ENCODE assay signal across 9 mouse cellular contexts in the genomic region with DNA sequence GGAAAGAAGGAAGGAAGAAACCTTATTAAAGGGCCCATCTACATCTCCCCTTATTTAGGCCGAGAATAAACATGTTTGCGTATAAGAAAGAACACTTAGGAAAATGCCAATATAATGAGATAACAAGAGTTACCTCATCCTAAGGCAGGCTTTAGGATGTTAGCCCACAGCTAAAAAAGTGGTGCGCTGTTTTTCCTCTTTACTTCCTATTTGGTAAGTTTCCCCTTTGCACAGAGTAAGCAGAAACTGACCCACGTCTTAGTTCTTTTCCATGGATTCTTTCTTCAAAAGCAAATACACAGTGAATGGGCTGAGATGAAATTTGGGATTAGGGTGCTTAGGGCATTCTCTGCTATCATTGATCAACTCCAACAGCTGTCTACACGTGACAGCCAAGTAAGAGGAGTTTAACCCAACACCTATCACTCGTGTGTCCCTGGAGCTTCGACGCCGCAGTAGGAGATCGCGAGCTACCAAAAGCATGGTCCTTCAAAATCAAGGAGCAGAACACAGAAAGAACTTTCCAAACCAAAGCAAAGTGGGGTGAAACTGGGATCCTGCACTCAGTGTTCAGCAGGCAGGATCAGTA. TPM values are rescaled to one million over a fixed set of nuclear protein-coding genes. Genes with fewer than 3 reads are reported as not detected.
DNase-seq lines count a peak whose midpoint lies in the region; ATAC-seq and TF ChIP-seq lines count a peak whose summit lies in the region.
"Had no signal": no experiment of that assay in that cellular context is flagged by ENCODE, and none has a peak within 500 bp of the region (broad histone marks: within the 10 kb centered on the region; RNA-seq: fewer than 3 reads in every experiment).

No protein-coding gene starts in this region.

- 33% methylated on average over 11 of the region's 11 CpGs for WGBS in kidney, adult 2 months
- WGBS in hindbrain, embryonic 12.5 days = 51% methylated on average over 11 of the region's 11 CpGs
- 46% methylated on average over 11 of the region's 11 CpGs for WGBS in midbrain, embryonic 11.5 days

- no peaks in the 10 kb centered on the region; the same call in 1 of the 2 replicates for H3K4me1 ChIP-seq in kidney, adult 2 months (ENCODE audit: control insufficient read depth, insufficient read depth, low read length)
- peaks cover 20% of the 10 kb centered on the region for H3K4me1 ChIP-seq in bone marrow macrophage, adult 2 months (ENCODE audit: control insufficient read depth, insufficient read depth, low read length)
- H3K4me1 ChIP-seq in hindbrain, embryonic 12.5 days = peaks cover 8% of the 10 kb centered on the region; the same call in 1 of the 2 replicates
- H3K4me1 ChIP-seq in midbrain, embryonic 11.5 days (ENCODE audit: control insufficient read depth, insufficient read depth, low read length) = peaks cover 8% of the 10 kb centered on the region

- H3K4me3 ChIP-seq in kidney, adult 2 months (ENCODE audit: insufficient read depth, low read depth, low read length) = peak overlapping the region; percentile 48
- peak overlapping the region; percentile 69 for H3K4me3 ChIP-seq in bone marrow macrophage, adult 2 months (ENCODE audit: insufficient read depth, low read length)
- peak overlapping the region; percentile 35 for H3K4me3 ChIP-seq in hindbrain, embryonic 12.5 days
- peak overlapping the region; percentile 30 for H3K4me3 ChIP-seq in midbrain, embryonic 11.5 days (ENCODE audit: low read depth, low read length)

- H3K36me3 ChIP-seq in kidney, adult 2 months (ENCODE audit: control insufficient read depth, insufficient read depth, low read length) = no peaks in the 10 kb centered on the region
- no peaks in the 10 kb centered on the region for H3K36me3 ChIP-seq in hindbrain, embryonic 12.5 days
- no peaks in the 10 kb centered on the region for H3K36me3 ChIP-seq in midbrain, embryonic 11.5 days (ENCODE audit: control insufficient read depth, insufficient read depth, low read length)

- TF ChIP-seq POLR2A in kidney, adult 2 months (IDR thresholded peaks at IDR 0.05; ENCODE audit: low read depth, low read length) = no peak
- TF ChIP-seq POLR2A in bone marrow macrophage, adult 2 months (IDR thresholded peaks at IDR 0.05; ENCODE audit: borderline replicate concordance, low read depth, low read length) = no peak

- TF ChIP-seq CTCF in kidney, adult 2 months (conservative IDR thresholded peaks at IDR 0.05; ENCODE audit: insufficient read depth, insufficient read length, low read depth, low read length) = no peak
- TF ChIP-seq CTCF in bone marrow macrophage, adult 2 months (IDR thresholded peaks at IDR 0.05; ENCODE audit: low read depth, low read length) = no peak

- H3K9me3 ChIP-seq in hindbrain, embryonic 12.5 days (replicated peaks) = no peaks in the 10 kb centered on the region
- no peaks in the 10 kb centered on the region for H3K9me3 ChIP-seq in midbrain, embryonic 11.5 days (ENCODE audit: control insufficient read depth, low read length)

- no peak overlapping the region for H3K9ac ChIP-seq in hindbrain, embryonic 12.5 days
- H3K9ac ChIP-seq in midbrain, embryonic 11.5 days (ENCODE audit: low read length) = peak overlapping the region; percentile 55; the same call in 1 of the 2 replicates

- peak overlapping the region; percentile 71 for H3K27ac ChIP-seq in kidney, adult 2 months (ENCODE audit: insufficient read depth, low read depth, low read length)
- H3K27ac ChIP-seq in bone marrow macrophage, adult 2 months (ENCODE audit: insufficient read depth, low read depth, low read length) = peak overlapping the region; percentile 89
- no peak overlapping the region for H3K27ac ChIP-seq in hindbrain, embryonic 12.5 days
- H3K27ac ChIP-seq in midbrain, embryonic 11.5 days (ENCODE audit: low read depth, low read length) = no peak overlapping the region

- H3K27me3 ChIP-seq in kidney, adult 2 months (replicated peaks; ENCODE audit: control insufficient read depth, insufficient read depth, low read length) = no peaks in the 10 kb centered on the region
- H3K27me3 ChIP-seq in hindbrain, embryonic 12.5 days = 0 out of 2 replicates have a peak, but pooled peaks cover 3% of the 10 kb centered on the region
- H3K27me3 ChIP-seq in midbrain, embryonic 11.5 days (ENCODE audit: control insufficient read depth, insufficient read depth, low read length) = no peaks in the 10 kb centered on the region
- H3K27me3 ChIP-seq: Patski had no signal

- peak; percentile 11 for DNase-seq in kidney, adult 2 months
- no peak for DNase-seq in kidney, postnatal 25 days
- DNase-seq in midbrain, embryonic 11.5 days (ENCODE audit: low spot score, missing footprints) = no peak
- DNase-seq in cerebellum, postnatal 36 days = no peak
- no peak for DNase-seq in right cerebral cortex, adult 2 months (ENCODE audit: low spot score in 2 of 2)
- DNase-seq in cerebellum, adult 11 months = no peak

- no peak for ATAC-seq in hindbrain, embryonic 12.5 days (ENCODE audit: low FRiP score)
- ATAC-seq in midbrain, embryonic 11.5 days (ENCODE audit: low FRiP score) = no peak

- H3K4me2 ChIP-seq in hindbrain, embryonic 12.5 days (replicated peaks) = peak overlapping the region; percentile 74
- peak overlapping the region; percentile 77 for H3K4me2 ChIP-seq in midbrain, embryonic 11.5 days

RNA-seq across cellular contexts. Expression of a gene that starts 7.6 kb away (rescaled TPM):
- 38.2 and 42.0 TPM in 2 replicates for polyA plus RNA-seq in kidney, adult 2 months (2012; rRNA removed)
- polyA plus RNA-seq in bone marrow macrophage, adult 2 months (2012; ENCODE audit: insufficient read depth, insufficient read length, missing spikeins) = 33.9 and 37.6 TPM in 2 replicates
- polyA plus RNA-seq in hindbrain, embryonic 12.5 days (2016; fragmentation: Nextera tagmentation; extraction: Ambion mirVana) = 40.5 and 40.6 TPM in 2 replicates
- 40.6 and 50.4 TPM in 2 replicates for polyA plus RNA-seq in midbrain, embryonic 11.5 days (2014; fragmentation: Nextera tagmentation; extraction: Ambion mirVana)

Comparison
In these comparisons a context has a peak if more than half of its experiments do, and no peak if none do; other contexts are left out.
1. H3K27ac ChIP-seq: peak in kidney, adult 2 months (single experiment) and bone marrow macrophage, adult 2 months (single experiment); none in hindbrain, embryonic 12.5 days (single experiment) and midbrain, embryonic 11.5 days (single experiment).
2. Peak in every context shown above with its lines, with median percentiles within 50 percentile points of each other: H3K4me3 ChIP-seq.